In the genomic region with DNA sequence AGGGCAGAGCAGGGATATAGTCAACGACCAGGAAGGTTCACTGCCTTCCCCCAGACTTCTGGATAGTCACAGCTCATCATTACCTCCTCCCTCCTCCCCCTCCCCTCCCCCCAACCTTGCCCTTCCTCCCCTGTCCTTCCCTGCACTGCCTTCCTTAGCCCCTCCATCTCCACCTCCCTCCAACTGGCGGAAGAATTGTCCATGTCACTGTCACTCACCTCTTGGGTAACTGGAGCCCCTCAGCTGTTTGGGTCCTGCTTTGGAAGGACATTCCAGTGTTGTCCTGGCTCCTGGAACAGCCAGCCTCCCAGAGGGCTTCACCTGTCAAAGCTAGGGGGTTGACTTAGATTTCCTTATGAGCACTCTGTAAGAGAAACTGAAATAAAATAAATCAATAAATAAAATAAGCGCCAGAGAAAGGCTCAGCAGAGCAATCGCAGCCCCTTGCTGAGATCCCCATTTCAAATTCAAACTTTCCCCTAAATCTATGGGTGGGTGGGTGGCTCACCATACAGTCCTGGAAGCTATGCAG, we compare ENCODE assay signal across 29 mouse cellular contexts. TPM values are rescaled to one million over a fixed set of nuclear protein-coding genes. Genes with fewer than 3 reads are reported as not detected.
A peak's percentile ranks its signal among the peaks of the same experiment; 100 is the strongest.
DNase-seq lines count a peak whose midpoint lies in the region; ATAC-seq and TF ChIP-seq lines count a peak whose summit lies in the region.
"Had no signal": no experiment of that assay in that cellular context is flagged by ENCODE, and none has a peak within 500 bp of the region (broad histone marks: within the 10 kb centered on the region; RNA-seq: fewer than 3 reads in every experiment).

No protein-coding gene starts in this region.

- TF ChIP-seq EP300 in CH12.LX (IDR thresholded peaks at IDR 0.05; ENCODE audit: low read length): no peak

- no peaks in the 10 kb centered on the region for H3K79me2 ChIP-seq in CH12.LX (replicated peaks; ENCODE audit: control insufficient read depth, extremely low read depth, insufficient read depth, poor library complexity, severe bottlenecking)

- no peaks in the 10 kb centered on the region for H3K9me3 ChIP-seq in embryonic facial prominence, embryonic 14.5 days (ENCODE audit: control insufficient read depth, low read length)
- no peaks in the 10 kb centered on the region for H3K9me3 ChIP-seq in embryonic facial prominence, embryonic 10.5 days
- no peaks in the 10 kb centered on the region for H3K9me3 ChIP-seq in heart, embryonic 10.5 days
- H3K9me3 ChIP-seq in CH12.LX (replicated peaks; ENCODE audit: low read length): no peaks in the 10 kb centered on the region
- H3K9me3 ChIP-seq: embryonic facial prominence, embryonic 12.5 days; forebrain, embryonic 12.5 days; forebrain, embryonic 15.5 days; hindbrain, embryonic 13.5 days had no signal

- no peak for TF ChIP-seq RAD21 in CH12.LX (IDR thresholded peaks at IDR 0.05; ENCODE audit: low read depth, low read length)

- no peak for DNase-seq in embryonic facial prominence, embryonic 14.5 days (ENCODE audit: low spot score)
- no peak for DNase-seq in embryonic facial prominence, embryonic 10.5 days (ENCODE audit: low spot score)
- DNase-seq in heart, adult 11 months: peak; percentile 59
- no peak for DNase-seq in heart, embryonic 10.5 days (ENCODE audit: low spot score)
- DNase-seq in CH12.LX (ENCODE audit: extremely low read depth): no peak
- DNase-seq in skeletal muscle tissue, adult 2 months (ENCODE audit: low read depth, low spot score): peak; percentile 96
- no peak for DNase-seq in liver
- DNase-seq: adrenal gland, postnatal 10 days; adrenal gland, postnatal 36 days; cerebellum, adult 18-20 months; cerebellum, adult 9-10 months; cerebellum, postnatal 14 days; heart, adult 2 months had no signal

- 0 out of 2 replicates have a peak, but pooled peaks have one; percentile 26 for ATAC-seq in embryonic facial prominence, embryonic 14.5 days (ENCODE audit: low read depth)
- ATAC-seq: forebrain, embryonic 15.5 days; hindbrain, embryonic 16.5 days; inflammation-experienced regulatory T-cells, adult 6 months; intestine, embryonic 16.5 days; Patski had no signal

- 35% methylated on average over 4 of the region's 4 CpGs for WGBS in embryonic facial prominence, embryonic 14.5 days
- WGBS in embryonic facial prominence, embryonic 10.5 days: 40% methylated on average over 4 of the region's 4 CpGs
- 36% methylated on average over 4 of the region's 4 CpGs for WGBS in heart, embryonic 10.5 days

- dilution Hi-C loops in CH12.LX (cut with MboI; ENCODE audit: extremely low pct_ligation_motif_present, extremely low pct_unique_long_range_greater_than_20kb, low sequenced_read_pairs): no loop called here

- in situ Hi-C loops in CH12.LX (cut with MboI; ENCODE audit: low pct_ligation_motif_present, low pct_unique_long_range_greater_than_20kb, low sequenced_read_pairs): no loop called here

- no peaks in the 10 kb centered on the region for H3K27me3 ChIP-seq in embryonic facial prominence, embryonic 14.5 days (replicated peaks; ENCODE audit: control insufficient read depth, insufficient read depth, low read length)
- no peaks in the 10 kb centered on the region for H3K27me3 ChIP-seq in embryonic facial prominence, embryonic 10.5 days (replicated peaks; ENCODE audit: low read depth, poor library complexity, severe bottlenecking)
- H3K27me3 ChIP-seq in heart, embryonic 10.5 days (ENCODE audit: insufficient read depth, poor library complexity, severe bottlenecking): no peaks in the 10 kb centered on the region
- H3K27me3 ChIP-seq in CH12.LX (replicated peaks): no peaks in the 10 kb centered on the region
- H3K27me3 ChIP-seq: embryonic facial prominence, embryonic 12.5 days; forebrain, embryonic 12.5 days; forebrain, embryonic 15.5 days; hindbrain, embryonic 13.5 days had no signal

- no peak for TF ChIP-seq CTCF in CH12.LX (conservative IDR thresholded peaks at IDR 0.05 in 1 of 2, IDR thresholded peaks at IDR 0.05 in 1 of 2; ENCODE audit: low read depth in 2 of 2, low read length in 2 of 2)

- TF ChIP-seq POLR2A in CH12.LX (IDR thresholded peaks at IDR 0.05; ENCODE audit: low read depth, low read length): no peak

- H3K9ac ChIP-seq in embryonic facial prominence, embryonic 14.5 days (ENCODE audit: low read depth, low read length): no peak overlapping the region
- no peak overlapping the region for H3K9ac ChIP-seq in CH12.LX (ENCODE audit: insufficient read depth, low read depth)
- H3K9ac ChIP-seq: embryonic facial prominence, embryonic 12.5 days; forebrain, embryonic 12.5 days; forebrain, embryonic 15.5 days; hindbrain, embryonic 13.5 days had no signal

- no peak overlapping the region for H3K4me3 ChIP-seq in embryonic facial prominence, embryonic 14.5 days (ENCODE audit: low read depth, low read length)
- no peak overlapping the region for H3K4me3 ChIP-seq in embryonic facial prominence, embryonic 10.5 days
- H3K4me3 ChIP-seq in heart, embryonic 10.5 days: no peak overlapping the region
- H3K4me3 ChIP-seq in CH12.LX (replicated peaks in 1 of 3; ENCODE audit: low read depth in 2 of 3, low read length in 2 of 3, poor library complexity in 1 of 3): no peak overlapping the region
- H3K4me3 ChIP-seq: embryonic facial prominence, embryonic 12.5 days; erythroblast, embryonic 14.5 days; forebrain, embryonic 12.5 days; forebrain, embryonic 15.5 days; heart, adult 2 months; hindbrain, embryonic 13.5 days had no signal

- H3K36me3 ChIP-seq in embryonic facial prominence, embryonic 14.5 days (ENCODE audit: control insufficient read depth, insufficient read depth, low read length): no peaks in the 10 kb centered on the region
- H3K36me3 ChIP-seq in embryonic facial prominence, embryonic 10.5 days (replicated peaks): no peaks in the 10 kb centered on the region
- no peaks in the 10 kb centered on the region for H3K36me3 ChIP-seq in heart, embryonic 10.5 days
- no peaks in the 10 kb centered on the region for H3K36me3 ChIP-seq in CH12.LX (replicated peaks in 1 of 2; ENCODE audit: control insufficient read depth in 1 of 2, insufficient read depth in 1 of 2, low read length in 1 of 2)
- H3K36me3 ChIP-seq: embryonic facial prominence, embryonic 12.5 days; forebrain, embryonic 12.5 days; forebrain, embryonic 15.5 days; G1E; hindbrain, embryonic 13.5 days had no signal

- no peak overlapping the region for H3K4me2 ChIP-seq in embryonic facial prominence, embryonic 14.5 days (ENCODE audit: low read depth, low read length)
- H3K4me2 ChIP-seq in CH12.LX (ENCODE audit: insufficient read depth, low read depth, poor library complexity, severe bottlenecking): 0 out of 2 replicates have a peak overlapping the region, but pooled peaks have one; percentile 18
- H3K4me2 ChIP-seq: embryonic facial prominence, embryonic 12.5 days; forebrain, embryonic 12.5 days; forebrain, embryonic 15.5 days; heart, embryonic 11.5 days; hindbrain, embryonic 13.5 days had no signal

- no peak overlapping the region for H3K27ac ChIP-seq in embryonic facial prominence, embryonic 14.5 days (replicated peaks; ENCODE audit: low read depth, low read length)
- H3K27ac ChIP-seq in embryonic facial prominence, embryonic 10.5 days (replicated peaks): no peak overlapping the region
- H3K27ac ChIP-seq in heart, embryonic 10.5 days: no peak overlapping the region
- H3K27ac ChIP-seq in CH12.LX (ENCODE audit: insufficient read depth, low read depth): no peak overlapping the region
- H3K27ac ChIP-seq: embryonic facial prominence, embryonic 12.5 days; forebrain, embryonic 12.5 days; forebrain, embryonic 15.5 days; heart, adult 2 months; hindbrain, embryonic 13.5 days had no signal

- H3K4me1 ChIP-seq in embryonic facial prominence, embryonic 14.5 days (ENCODE audit: control insufficient read depth, insufficient read depth, low read length): no peaks in the 10 kb centered on the region
- peaks cover 15% of the 10 kb centered on the region for H3K4me1 ChIP-seq in embryonic facial prominence, embryonic 10.5 days
- peaks cover 6% of the 10 kb centered on the region for H3K4me1 ChIP-seq in heart, embryonic 10.5 days
- H3K4me1 ChIP-seq in CH12.LX (ENCODE audit: control insufficient read depth in 1 of 2, insufficient read depth in 2 of 2): peaks cover 17 to 50% of the 10 kb centered on the region in 2 experiments
- H3K4me1 ChIP-seq: embryonic facial prominence, embryonic 12.5 days; forebrain, embryonic 12.5 days; forebrain, embryonic 15.5 days had no signal

TF ChIP-seq in CH12.LX, 34 proteins besides CTCF, POLR2A, EP300 and RAD21:
- TF ChIP-seq JUND (conservative IDR thresholded peaks at IDR 0.05; ENCODE audit: low read depth, low read length) (no peak), RCOR1 (conservative IDR thresholded peaks at IDR 0.05; ENCODE audit: low read depth, low read length) (no peak), HCFC1 (IDR thresholded peaks at IDR 0.05; ENCODE audit: low read depth, low read length) (no peak), TCF12 (IDR thresholded peaks at IDR 0.05; ENCODE audit: low read depth, low read length) (no peak), ETS1 (conservative IDR thresholded peaks at IDR 0.05; ENCODE audit: low read depth, low read length) (no peak), SIN3A (IDR thresholded peaks at IDR 0.05; ENCODE audit: low read length) (no peak), MAZ (IDR thresholded peaks at IDR 0.05; ENCODE audit: low read depth, low read length) (no peak), NRF1 (IDR thresholded peaks at IDR 0.05; ENCODE audit: low read depth, low read length) (no peak), ZKSCAN1 (IDR thresholded peaks at IDR 0.05; ENCODE audit: borderline replicate concordance, low read depth, low read length) (no peak), ZNF384 (IDR thresholded peaks at IDR 0.05; ENCODE audit: low read depth, low read length) (no peak), MAFK (IDR thresholded peaks at IDR 0.05; ENCODE audit: insufficient replicate concordance, low read length) (no peak), USF1 (IDR thresholded peaks at IDR 0.05; ENCODE audit: low read depth, low read length) (no peak)

RNA-seq across cellular contexts. Expression of a gene that starts 41.5 kb away (rescaled TPM):
- polyA plus RNA-seq in embryonic facial prominence, embryonic 14.5 days (2014; fragmentation: Nextera tagmentation; extraction: Ambion mirVana): 368 and 488 TPM in 2 replicates
- polyA plus RNA-seq in embryonic facial prominence, embryonic 10.5 days (2016; fragmentation: Nextera tagmentation; extraction: Ambion mirVana): 0.21 and 0.30 TPM in 2 replicates
- 0.04 TPM in 2 replicates for polyA plus RNA-seq in heart, embryonic 10.5 days (2016; fragmentation: Nextera tagmentation; extraction: Ambion mirVana)
- total RNA-seq in CH12.LX (2012; rRNA removed): 0.55 and 0.64 TPM in 2 replicates
- total RNA-seq in CH12.LX (2014; rRNA removed): 0.08 and 0.12 TPM in 2 replicates
- 0.26 and 0.29 TPM in 2 replicates for polyA plus RNA-seq in CH12.LX (2012; ENCODE audit: insufficient read length, low read depth)
- total RNA-seq: G1E; heart, adult 2 months; heart, postnatal 25 days; hematopoietic stem cell, adult 5-6 weeks had no signal
- polyA plus RNA-seq: erythroblast, embryonic 14.5 days; G1E; gonadal fat pad, adult 2 months; heart, adult 2 months had no signal

RNA-seq across cellular contexts. Expression of a gene that starts 51.2 kb away (rescaled TPM):
- polyA plus RNA-seq in embryonic facial prominence, embryonic 14.5 days (2014; fragmentation: Nextera tagmentation; extraction: Ambion mirVana): 0.71 and 1.4 TPM in 2 replicates
- 0.04 TPM in 1 of 2 replicates, not detected in the other for polyA plus RNA-seq in embryonic facial prominence, embryonic 10.5 days (2016; fragmentation: Nextera tagmentation; extraction: Ambion mirVana)
- polyA plus RNA-seq in heart, embryonic 10.5 days (2016; fragmentation: Nextera tagmentation; extraction: Ambion mirVana): not detected in 2 replicates
- total RNA-seq in CH12.LX (2012; rRNA removed) (0.08 TPM in 2 replicates), CH12.LX (2014; rRNA removed) (0.04 TPM in 1 of 2 replicates, not detected in the other)
- polyA plus RNA-seq in CH12.LX (2012; ENCODE audit: insufficient read length, low read depth): 0.04 TPM in 1 of 2 replicates, not detected in the other
- total RNA-seq: heart, adult 2 months; heart, postnatal 25 days; hematopoietic stem cell, adult 5-6 weeks had no signal
- polyA plus RNA-seq: erythroblast, embryonic 14.5 days; forebrain, embryonic 15.5 days; G1E; heart, adult 2 months; heart, embryonic 11.5 days; heart, embryonic 14.5 days; heart, postnatal 0 days; inflammation-experienced regulatory T-cells, adult 6 months; Patski had no signal

Comparison
In these comparisons a context has a peak if more than half of its experiments do, and no peak if none do; other contexts are left out.
1. DNase-seq: peak in heart, adult 11 months (single experiment) and skeletal muscle tissue, adult 2 months (single experiment); none in embryonic facial prominence, embryonic 14.5 days (single experiment), embryonic facial prominence, embryonic 10.5 days (single experiment), heart, embryonic 10.5 days (single experiment), CH12.LX (single experiment) and liver (single experiment).
2. RNA of a gene that starts 41.5 kb away (polyA plus RNA-seq): 368 to 488 TPM in embryonic facial prominence, embryonic 14.5 days; 0.21 to 0.30 TPM in embryonic facial prominence, embryonic 10.5 days, 0.26 to 0.29 TPM in CH12.LX and 0.04 TPM in heart, embryonic 10.5 days; every median in the first group is over 100 times any median in the second.